Mouse (Mus musculus) gastrocnemius, postnatal 36 days (tissue): ENCODE results near the gene Kif24. TPM values are rescaled to one million over a fixed set of nuclear protein-coding genes. Genes with fewer than 3 reads are reported as not detected.
"Not testable (repeated sequence)": the region's sequence is repeated elsewhere in the genome, so short reads cannot be mapped to it uniquely, and the experiment has no call there.

Experiments used
- DNase-seq, 2 experiments: peaks; one replicate each; pipeline ENCODE4 v3.0.0; 2022
- intact Hi-C: fragments of 180-260 bp; cut with DNase I; formaldehyde crosslinking; loops from one replicate; pipeline ENCODE4 v1.15.1; 2025
- total RNA-seq, 2 experiments: library from RNA; stranded (reverse); gene quantifications; 2 replicates each; pipeline ENCODE4 v1.2.3; 2021

Gene Kif24
- total RNA-seq, 2 experiments from 2014 or later, result 0.31 to 0.35 TPM

GRCm38 (mm10) chr4:41494378-41494777, 29.7 kb upstream of the Kif24 start:
- intact Hi-C loops, result no loop called here
- no peak for DNase-seq

DNA sequence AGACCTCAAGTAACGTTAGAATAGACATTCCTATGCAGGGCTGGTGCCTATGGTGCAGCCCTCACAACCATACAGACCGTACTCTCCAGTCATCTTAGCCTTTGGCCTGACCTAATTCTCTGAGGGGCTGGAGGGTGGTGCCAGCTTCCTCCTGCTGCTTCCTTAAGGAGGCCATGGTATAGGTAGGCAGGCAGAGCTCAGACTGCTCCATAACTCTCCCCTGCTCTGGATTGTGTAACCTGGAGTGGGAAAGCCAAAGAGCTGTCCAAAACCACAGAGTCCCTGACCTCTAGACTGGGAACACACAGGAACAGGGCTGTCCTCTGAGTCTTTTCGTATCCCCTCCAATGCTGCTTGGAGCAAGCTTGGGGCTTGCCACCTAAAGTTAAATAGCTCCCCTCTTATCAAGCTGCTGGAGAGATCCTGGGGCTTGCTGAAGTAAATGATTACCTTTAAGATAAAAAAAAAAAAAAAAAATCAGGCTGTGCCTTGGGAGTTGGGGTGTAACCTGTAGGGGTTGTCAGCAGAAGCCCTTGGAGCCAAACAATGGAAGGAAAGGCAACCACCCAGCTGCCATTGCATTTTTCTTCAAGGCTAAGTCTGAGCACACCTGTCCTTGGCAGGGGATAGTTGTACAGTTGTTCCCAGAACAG, 28.9 kb upstream of the Kif24 start:
- intact Hi-C loops, result no loop called here
- DNase-seq, result no peak

DNA sequence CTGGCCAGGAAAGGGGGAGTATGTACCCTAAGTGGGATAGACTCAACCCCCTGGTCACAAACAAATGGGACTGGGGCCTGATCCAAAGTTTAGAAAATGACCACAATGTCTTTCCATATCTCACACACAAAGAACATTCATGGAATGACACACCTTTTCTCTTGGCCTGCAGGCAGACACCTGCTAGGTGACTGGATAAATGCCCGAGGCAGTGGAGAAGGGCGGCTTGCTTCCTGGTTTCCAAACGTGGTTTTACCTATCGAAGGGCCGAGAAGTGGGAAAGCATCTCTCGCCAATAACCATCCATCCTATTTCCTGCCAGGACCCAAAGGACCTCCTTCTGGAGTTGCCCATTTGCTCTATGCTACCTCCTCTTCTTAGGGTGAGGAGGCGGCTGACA, 28.3 kb upstream of the Kif24 start:
- no peak for DNase-seq

GRCm38 (mm10) chr4:41481601-41482017, 16.9 kb upstream of the Kif24 start:
- DNase-seq, result peak; percentile 54 to 74
- intact Hi-C loops, result no loop called here

More for the DNA sequence above, 28.3 kb upstream of the Kif24 start:
- intact Hi-C loops, result no loop called here

GRCm38 (mm10) chr4:41480254-41480653, 15.6 kb upstream of the Kif24 start:
- intact Hi-C loops, result no loop called here
- peak; percentile 75 to 78 for DNase-seq

DNA sequence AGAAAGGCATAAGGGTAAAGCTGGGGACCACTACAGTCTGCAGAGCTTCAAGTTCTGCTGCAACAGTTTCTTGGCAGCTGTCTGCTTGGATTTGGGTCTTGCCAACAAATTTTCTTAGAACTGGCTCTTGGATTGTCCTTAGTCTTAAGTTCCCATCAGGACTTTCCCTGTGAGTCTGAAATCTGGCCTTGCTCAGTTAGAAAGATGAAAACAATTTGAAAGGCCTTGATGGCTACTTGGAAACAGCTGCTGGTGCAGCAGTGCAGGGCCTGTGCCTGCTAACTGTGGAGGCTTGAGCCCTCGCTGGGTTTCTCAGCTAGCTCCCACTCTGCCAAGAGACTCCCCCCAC, 14.7 kb upstream of the Kif24 start:
- peak in 1 of 2 experiments; percentile 14 for DNase-seq
- intact Hi-C loops, result loop anchor here (5.0 kb wide), 1 partner anchor 133 kb away; no protein-coding TSS in a partner anchor

- intact Hi-C loops, result loop anchor here (5.0 kb wide), 1 partner anchor 133 kb away; no protein-coding TSS in a partner anchor
- DNase-seq, result no peak
These were observed 14.2 kb upstream of the Kif24 start for GRCm38 (mm10) chr4:41478751-41479455.

GRCm38 (mm10) chr4:41477648-41478160, 13.0 kb upstream of the Kif24 start:
- DNase-seq, result peak in 1 of 2 experiments; percentile 17
- intact Hi-C loops, result loop anchor here (5.0 kb wide), 1 partner anchor 135 kb away; no protein-coding TSS in a partner anchor

- intact Hi-C loops, result loop anchor here (5.0 kb wide), 1 partner anchor 176 kb away; no protein-coding TSS in a partner anchor
- DNase-seq, result no peak
These were observed 6.7 kb upstream of the Kif24 start for GRCm38 (mm10) chr4:41471384-41471689.

- intact Hi-C loops, result loop anchor here (5.0 kb wide), 1 partner anchor 176 kb away; no protein-coding TSS in a partner anchor
- no peak for DNase-seq
These were observed 6.1 kb upstream of the Kif24 start for GRCm38 (mm10) chr4:41470684-41471383.

DNA sequence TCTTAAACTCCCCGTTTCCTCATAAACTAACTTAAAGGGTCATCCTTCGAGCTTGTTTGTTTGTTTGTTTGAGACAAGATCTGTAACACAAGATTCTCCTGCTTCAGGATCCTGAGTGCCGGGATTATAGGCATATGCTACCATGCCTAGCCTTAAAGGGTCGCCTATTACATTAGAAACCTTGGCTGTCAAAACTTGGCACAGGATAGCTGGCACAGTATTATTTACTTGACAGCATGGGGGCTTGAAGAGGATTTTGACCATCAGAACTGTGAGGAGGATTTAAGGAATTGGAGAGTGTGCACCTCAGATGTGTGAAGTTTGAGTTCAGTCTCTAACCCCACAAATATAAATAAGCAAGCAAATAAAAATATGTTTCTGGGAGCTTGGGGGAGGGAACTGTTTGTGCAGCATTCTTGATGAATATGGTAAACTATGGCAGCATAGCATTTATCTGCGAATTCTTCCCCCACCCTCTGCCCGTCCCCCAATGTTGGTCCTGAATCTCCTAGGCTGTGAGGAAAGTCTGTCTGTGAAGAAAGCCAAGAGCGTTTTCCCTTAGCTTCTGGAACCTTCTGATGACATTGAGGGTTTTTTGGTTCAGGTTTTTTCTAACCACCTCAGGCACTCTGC, 5.5 kb upstream of the Kif24 start:
- DNase-seq, result no peak
- intact Hi-C loops, result loop anchor here (5.0 kb wide), 1 partner anchor 177 kb away; no protein-coding TSS in a partner anchor

GRCm38 (mm10) chr4:41469199-41469598, 4.5 kb upstream of the Kif24 start:
- intact Hi-C loops, result loop anchor here (2.0 to 5.0 kb wide), 3 partner anchors 36 to 243 kb away; partner anchors contain the start of gene Rpp25l
- no peak for DNase-seq

GRCm38 (mm10) chr4:41468396-41469080, 3.9 kb upstream of the Kif24 start:
- intact Hi-C loops, result loop anchor here (2.0 to 5.0 kb wide), 3 partner anchors 36 to 244 kb away; partner anchors contain the start of gene Rpp25l
- peak; percentile 30 to 31 for DNase-seq

DNA sequence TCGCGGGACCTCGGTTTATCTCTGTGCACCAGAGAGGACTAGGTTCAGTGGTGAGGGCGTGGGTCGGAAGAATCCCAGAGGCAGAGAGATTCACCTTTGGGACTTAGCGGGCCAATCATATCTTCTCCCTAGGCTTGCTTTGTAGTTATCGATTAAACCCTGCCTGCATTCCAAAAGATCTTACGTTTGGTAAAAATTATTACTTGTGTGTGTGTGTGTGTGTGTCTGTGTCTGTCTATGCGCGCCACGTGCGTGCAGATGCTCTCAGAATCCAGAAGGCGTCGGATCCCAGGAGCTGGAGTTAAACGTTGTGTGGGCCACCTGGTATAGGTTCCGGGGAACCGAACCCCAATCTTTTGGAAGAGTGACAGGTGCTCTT, 589 bp upstream of the Kif24 start:
- intact Hi-C loops, result loop anchor here (5.0 kb wide), 2 partner anchors 152 to 247 kb away; partner anchors contain the start of gene Rpp25l
- DNase-seq, result no peak

GRCm38 (mm10) chr4:41463051-41463738, 1.5 kb downstream of the Kif24 start:
- intact Hi-C loops, DNase-seq: not testable (repeated sequence)

- intact Hi-C loops, result no loop called here
- no peak for DNase-seq
These were observed 4.0 kb downstream of the Kif24 start for GRCm38 (mm10) chr4:41460690-41461089.

DNA sequence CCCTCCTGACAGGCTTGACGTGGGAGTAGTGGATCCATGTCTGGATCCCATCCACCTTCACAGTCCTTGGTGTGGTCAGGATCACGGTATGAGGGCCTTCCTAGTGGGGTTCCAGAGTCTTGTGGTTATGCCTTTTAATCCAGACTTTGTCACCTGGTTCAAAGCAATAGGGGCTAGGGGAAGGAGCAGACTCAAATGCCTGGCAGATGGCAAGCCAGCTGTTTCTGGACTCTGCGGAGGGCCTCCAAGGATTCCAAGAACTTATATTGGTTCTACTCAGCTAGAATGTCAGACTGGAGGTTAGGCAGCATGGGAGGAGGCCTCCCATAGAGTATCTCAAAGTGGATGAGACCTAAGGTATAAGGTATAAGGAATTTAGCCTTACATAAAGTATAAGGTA, 17.1 kb downstream of the Kif24 start:
- intact Hi-C loops, result loop anchor here (5.0 kb wide), 1 partner anchor 35 kb away; no protein-coding TSS in a partner anchor
- no peak for DNase-seq

DNA sequence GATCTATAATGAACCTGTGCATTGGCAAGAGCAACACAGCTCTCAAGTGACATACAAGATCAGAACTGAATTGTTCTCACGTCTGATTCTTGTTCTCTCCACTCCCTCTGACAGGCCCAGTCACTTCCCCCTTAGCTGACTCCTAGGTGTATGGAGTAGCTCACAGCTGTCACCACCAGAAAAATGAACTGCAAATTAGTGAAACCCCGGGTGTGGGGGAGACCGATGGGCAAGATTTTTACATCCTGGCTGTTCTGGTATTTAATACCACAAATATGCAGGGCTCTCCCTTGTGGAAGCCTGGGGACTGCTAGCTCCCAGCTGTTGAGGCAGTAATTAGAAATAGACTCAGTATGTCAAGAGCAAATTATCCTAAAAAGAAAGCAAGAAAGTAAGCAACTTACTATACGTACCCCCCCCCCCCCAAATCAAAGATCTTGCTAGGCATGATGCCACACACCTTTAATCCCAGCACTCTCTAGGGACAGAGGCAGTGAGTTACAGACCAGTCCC, 21.8 kb downstream of the Kif24 start:
- no peak for DNase-seq
- intact Hi-C loops, result no loop called here

- intact Hi-C loops, result no loop called here
- DNase-seq, result no peak
These were observed 25.8 kb downstream of the Kif24 start for GRCm38 (mm10) chr4:41438931-41439330.
